Mouse (Mus musculus): Measurements from ENCODE around the gene Gpr176. TPM values are rescaled to one million over a fixed set of nuclear protein-coding genes. Genes with fewer than 3 reads are reported as not detected.

Gene Gpr176
- total and polyA plus RNA-seq, 3 experiments = not detected

- peak; percentile 99 for DNase-seq (ENCODE audit: low read depth, low spot score)
- TF ChIP-seq MYC (IDR thresholded peaks at IDR 0.05; ENCODE audit: low read depth, low read length) (no peak), JUND (IDR thresholded peaks at IDR 0.05; ENCODE audit: low read depth, low read length) (no peak), GABPA (IDR thresholded peaks at IDR 0.05; ENCODE audit: low read depth, low read length) (no peak), CHD2 (IDR thresholded peaks at IDR 0.05; ENCODE audit: low read length) (no peak), RCOR1 (IDR thresholded peaks at IDR 0.05; ENCODE audit: low read depth, low read length) (no peak), ELF1 (IDR thresholded peaks at IDR 0.05; ENCODE audit: low read depth, low read length) (no peak), SMC3 (IDR thresholded peaks at IDR 0.05; ENCODE audit: low read depth, low read length) (no peak), RAD21 (IDR thresholded peaks at IDR 0.05; ENCODE audit: low read depth, low read length) (no peak), MAFK (IDR thresholded peaks at IDR 0.05; ENCODE audit: borderline replicate concordance, low read depth, low read length) (no peak), POLR2AphosphoS5 (IDR thresholded peaks at IDR 0.05; ENCODE audit: borderline replicate concordance, low read depth, low read length) (no peak), USF1 (IDR thresholded peaks at IDR 0.05; ENCODE audit: low read depth, low read length) (0 out of 2 replicates have a peak, but pooled peaks have one; percentile 28), NELFE (IDR thresholded peaks at IDR 0.05; ENCODE audit: low read depth, low read length) (peak; percentile 48; the same call in 1 of the 2 replicates), POLR2AphosphoS2 (IDR thresholded peaks at IDR 0.05; ENCODE audit: low read length) (no peak), ZNF384 (IDR thresholded peaks at IDR 0.05; ENCODE audit: low read depth, low read length) (no peak), TBP (IDR thresholded peaks at IDR 0.05; ENCODE audit: low read depth, low read length) (0 out of 2 replicates have a peak, but pooled peaks have one; percentile 35), MYB (IDR thresholded peaks at IDR 0.05; ENCODE audit: low read depth, low read length) (no peak), POLR2A (IDR thresholded peaks at IDR 0.05; ENCODE audit: control insufficient read depth in 1 of 2, insufficient read depth in 1 of 2, low read depth in 1 of 2, low read length in 2 of 2, poor library complexity in 1 of 2) (peak; percentile 67 to 85; a peak in 3 of 4 replicates), CTCF (IDR thresholded peaks at IDR 0.05 in 2 of 3, conservative IDR thresholded peaks at IDR 0.05 in 1 of 3; ENCODE audit: control insufficient read depth in 1 of 3, insufficient read depth in 1 of 3, low read depth in 2 of 3, low read length in 3 of 3, poor library complexity in 1 of 3, severe bottlenecking in 1 of 3) (no peak), UBTF (IDR thresholded peaks at IDR 0.05; ENCODE audit: borderline replicate concordance, insufficient read depth, low read depth, low read length) (no peak), ZMIZ1 (IDR thresholded peaks at IDR 0.05; ENCODE audit: low read depth, low read length) (no peak), KAT2A (conservative IDR thresholded peaks at IDR 0.05; ENCODE audit: low read depth, low read length) (no peak), CHD1 (IDR thresholded peaks at IDR 0.05; ENCODE audit: low read depth, low read length) (no peak), GATA1 (IDR thresholded peaks at IDR 0.05; ENCODE audit: low read depth, low read length) (no peak), E2F4 (IDR thresholded peaks at IDR 0.05; ENCODE audit: borderline replicate concordance, low read depth, low read length) (no peak), SIN3A (IDR thresholded peaks at IDR 0.05; ENCODE audit: low read length) (peak; percentile 30), ZC3H11A (IDR thresholded peaks at IDR 0.05; ENCODE audit: low read depth, low read length) (no peak), ETS1 (IDR thresholded peaks at IDR 0.05; ENCODE audit: low read depth, low read length) (no peak), EP300 (IDR thresholded peaks at IDR 0.05; ENCODE audit: low read depth in 1 of 2, low read length in 2 of 2) (no peak)
- Histone ChIP-seq H3K79me2 (ENCODE audit: control insufficient read depth, insufficient read depth, low read length, poor library complexity) (peaks cover 9% of the 10 kb centered on the region), H3K4me1 (ENCODE audit: control insufficient read depth in 1 of 2, insufficient read depth in 2 of 2, low read length in 2 of 2) (peaks cover 6 to 12% of the 10 kb centered on the region in 2 experiments), H3K9ac (ENCODE audit: control insufficient read depth, low read depth, low read length, poor library complexity, severe bottlenecking) (peak within 1 kb of the TSS; percentile 91), H3K9me3 (replicated peaks; ENCODE audit: insufficient read depth, low read length) (no peaks in the 10 kb centered on the region), H3K27ac (ENCODE audit: control insufficient read depth, low read depth, low read length) (0 out of 2 replicates have a peak within 1 kb of the TSS, but pooled peaks have one; percentile 10), H3K4me3 (ENCODE audit: control insufficient read depth in 1 of 2, insufficient read depth in 1 of 2, low read depth in 2 of 2, low read length in 2 of 2) (peak within 1 kb of the TSS; percentile 87 to 95), H3K36me3 (ENCODE audit: control insufficient read depth in 1 of 2, insufficient read depth in 2 of 2, low read length in 2 of 2) (peaks cover 0 to 18% of the 10 kb centered on the region in 2 experiments; a peak in 2 of 4 replicates), H3K27me3 (ENCODE audit: control insufficient read depth in 1 of 2, insufficient read depth in 2 of 2, low read length in 2 of 2) (no peaks in the 10 kb centered on the region; a peak in 1 of 4 replicates)
Observed at GRCm38 (mm10) chr2:118388341-118389335, 15.4 kb upstream of the Gpr176 start, which contains the start of gene Eif2ak4. Gene Eif2ak4 (plus strand): TSS chr2:118388618.
